Mouse (Mus musculus) adrenal gland, postnatal 4 days (tissue): ENCODE data around the gene Arhgap32. TPM values are rescaled to one million over a fixed set of nuclear protein-coding genes. Genes with fewer than 3 reads are reported as not detected.
"Not testable (repeated sequence)": the region's sequence is repeated elsewhere in the genome, so short reads cannot be mapped to it uniquely, and the experiment has no call there.

Experiments
- DNase-seq, 2 experiments: peaks; one replicate each; pipeline ENCODE4 v3.0.0; 2021 to 2022; ENCODE audit warnings: low spot score in 2 of 2, mixed read lengths in 2 of 2
- total RNA-seq, 2 experiments: library from RNA; stranded (reverse); gene quantifications; 2 replicates each; pipeline ENCODE4 v1.2.3; 2021

Arhgap32 gene
- total RNA-seq, 2 experiments from 2014 or later: 57.3 to 61.9 TPM

GRCm38 (mm10) chr9:32136680-32137295, 20.9 kb downstream of the Arhgap32 start:
- no peak for DNase-seq

GRCm38 (mm10) chr9:32137697-32138426, 21.9 kb downstream of the Arhgap32 start:
- DNase-seq: no peak

- no peak for DNase-seq
Measured at GRCm38 (mm10) chr9:32138616-32139015, 22.7 kb downstream of the Arhgap32 start.

GRCm38 (mm10) chr9:32139641-32140040, 23.7 kb downstream of the Arhgap32 start:
- DNase-seq: no peak

GRCm38 (mm10) chr9:32142834-32143233, 26.9 kb downstream of the Arhgap32 start:
- DNase-seq: no peak

- DNase-seq: no peak
Measured at GRCm38 (mm10) chr9:32143451-32143850, 27.5 kb downstream of the Arhgap32 start.

GRCm38 (mm10) chr9:32146257-32146996, 30.5 kb downstream of the Arhgap32 start:
- DNase-seq: no peak

- DNase-seq: no peak
Measured at GRCm38 (mm10) chr9:32149241-32149640, 33.3 kb downstream of the Arhgap32 start.

- DNase-seq: no peak
Measured at GRCm38 (mm10) chr9:32149836-32150642, 34.1 kb downstream of the Arhgap32 start.

GRCm38 (mm10) chr9:32154727-32155371, 38.9 kb downstream of the Arhgap32 start:
- no peak for DNase-seq

- no peak for DNase-seq
Measured at GRCm38 (mm10) chr9:32156706-32157105, 40.8 kb downstream of the Arhgap32 start.

GRCm38 (mm10) chr9:32157201-32157600, 41.3 kb downstream of the Arhgap32 start:
- DNase-seq: no peak

- DNase-seq: peak; percentile 13 to 44
Measured at GRCm38 (mm10) chr9:32158837-32159543, 43.1 kb downstream of the Arhgap32 start.

- DNase-seq: no peak
Measured at GRCm38 (mm10) chr9:32159724-32160123, 43.8 kb downstream of the Arhgap32 start.

GRCm38 (mm10) chr9:32162792-32163191, 46.9 kb downstream of the Arhgap32 start:
- no peak for DNase-seq

GRCm38 (mm10) chr9:32163820-32164219, 47.9 kb downstream of the Arhgap32 start:
- DNase-seq: not testable (repeated sequence)

- DNase-seq: no peak
Measured at GRCm38 (mm10) chr9:32168546-32169137, 52.7 kb downstream of the Arhgap32 start.

- DNase-seq: no peak
Measured at GRCm38 (mm10) chr9:32170713-32171112, 54.8 kb downstream of the Arhgap32 start.

GRCm38 (mm10) chr9:32176612-32177011, 60.7 kb downstream of the Arhgap32 start:
- DNase-seq: no peak

GRCm38 (mm10) chr9:32181170-32181569, 65.2 kb downstream of the Arhgap32 start:
- no peak for DNase-seq
